Mouse (Mus musculus) bone marrow, adult 2 months (tissue): ENCODE results near the gene Fuz.

ENCODE experiments used
- CTCF ChIP-seq: fragments of 200-500 bp; IDR thresholded peaks from 2 replicates; pipeline ENCODE4 v1.5.1; 2011; ENCODE audit warnings: low read length, control low read depth; ENCODE audit not compliant: control insufficient read depth, insufficient read depth
- POLR2A ChIP-seq: fragments of 200-500 bp; IDR thresholded peaks from 2 replicates; pipeline ENCODE4 v1.6.1; 2011; ENCODE audit warnings: low read depth, mild to moderate bottlenecking, control low read depth, low read length, borderline replicate concordance; ENCODE audit not compliant: control insufficient read depth

DNA sequence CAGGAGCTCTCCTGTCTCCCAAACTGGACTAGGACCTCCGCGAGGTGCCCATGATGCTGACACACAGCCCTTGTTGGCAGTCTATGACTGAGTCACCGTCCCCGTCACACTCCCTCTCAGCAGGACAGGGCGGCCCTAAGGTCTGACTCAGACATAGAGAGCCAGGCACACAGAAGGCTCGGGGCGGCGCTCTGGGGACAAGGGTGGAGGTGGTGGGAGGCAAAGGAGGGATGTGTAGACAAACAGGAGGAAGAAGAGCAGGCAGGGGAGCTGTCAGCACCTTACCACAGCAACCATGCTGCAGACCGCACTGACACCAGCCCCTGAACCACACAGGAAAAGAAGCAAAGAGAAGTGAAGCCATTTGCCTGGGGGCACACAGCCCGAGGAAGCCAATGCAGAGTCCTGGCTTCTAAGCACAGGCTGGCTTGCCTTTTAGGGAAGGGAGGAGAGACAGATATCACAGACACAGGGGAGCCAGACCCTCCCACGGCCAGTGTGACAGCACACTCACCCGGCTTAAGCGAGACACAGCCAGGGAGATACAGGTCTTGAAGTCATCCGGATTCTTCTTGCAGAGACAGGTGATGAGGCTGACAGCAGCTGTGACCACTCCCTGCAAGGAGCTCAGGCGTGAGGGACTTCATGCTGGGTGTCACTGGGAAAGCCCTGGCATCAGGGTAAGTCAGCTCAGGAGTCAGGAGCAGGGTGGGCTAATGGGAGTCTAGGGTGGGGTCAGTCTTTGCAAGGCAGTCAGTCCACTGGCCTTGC lies 13.0 kb downstream of the Fuz start:
- TF ChIP-seq CTCF (no peak), POLR2A (no peak)
